Mouse (Mus musculus) embryo, embryonic 9.5 days (tissue): ENCODE results near the gene Ahdc1.
A peak's percentile ranks its signal among the peaks of the same experiment; 100 is the strongest.

Experiments
- DNase-seq: peaks from one replicate; pipeline ENCODE4 v3.0.0-alpha.2; 2017; ENCODE audit errors: extremely low spot score

Gene Ahdc1

DNA sequence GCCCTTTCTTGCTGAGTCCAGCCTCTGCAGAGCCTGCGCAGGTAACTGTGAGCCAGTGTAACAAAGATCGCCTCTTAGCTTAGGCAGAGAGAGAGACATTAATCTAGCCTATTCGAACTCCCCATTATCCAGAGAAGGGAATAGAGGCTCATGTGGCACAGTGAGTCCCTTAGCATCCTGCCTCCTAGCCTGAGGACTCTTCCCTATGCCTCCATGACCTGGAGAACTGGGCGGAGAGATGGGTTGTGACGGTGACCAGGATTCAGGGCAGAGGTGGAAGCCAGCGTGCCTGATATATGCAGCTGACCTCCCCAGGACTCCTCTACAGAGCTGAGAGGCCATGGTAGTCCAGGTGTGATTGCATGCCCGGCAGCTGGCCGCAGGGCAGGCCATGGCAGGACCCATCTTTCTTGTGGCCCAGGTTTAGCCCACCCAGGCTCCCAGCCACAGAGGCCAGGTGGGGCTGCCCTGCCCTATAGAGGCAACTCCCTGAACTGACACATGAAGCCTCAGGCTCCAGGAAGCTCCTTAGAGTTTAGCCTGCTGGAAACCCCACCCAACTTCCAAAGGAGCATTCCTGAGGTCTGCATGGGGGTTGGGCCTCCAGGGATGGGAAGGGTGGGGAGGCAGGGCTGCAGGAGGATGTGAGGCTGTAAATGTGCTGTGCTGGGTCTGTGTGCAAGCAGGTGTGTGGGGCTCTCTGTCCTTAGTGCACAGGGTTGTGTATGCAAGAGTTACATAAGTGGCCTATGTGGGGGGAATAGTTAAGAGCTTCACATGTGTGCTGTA is 44.3 kb downstream of the Ahdc1 start:
- DNase-seq, result no peak

- DNase-seq, result peak; percentile 88
Observed at GRCm38 (mm10) chr4:133056069-133056890, 45.2 kb downstream of the Ahdc1 start.

GRCm38 (mm10) chr4:133057389-133058122 is 46.5 kb downstream of the Ahdc1 start:
- DNase-seq, result no peak

GRCm38 (mm10) chr4:133058123-133058453 is 47.0 kb downstream of the Ahdc1 start:
- DNase-seq, result no peak

DNA sequence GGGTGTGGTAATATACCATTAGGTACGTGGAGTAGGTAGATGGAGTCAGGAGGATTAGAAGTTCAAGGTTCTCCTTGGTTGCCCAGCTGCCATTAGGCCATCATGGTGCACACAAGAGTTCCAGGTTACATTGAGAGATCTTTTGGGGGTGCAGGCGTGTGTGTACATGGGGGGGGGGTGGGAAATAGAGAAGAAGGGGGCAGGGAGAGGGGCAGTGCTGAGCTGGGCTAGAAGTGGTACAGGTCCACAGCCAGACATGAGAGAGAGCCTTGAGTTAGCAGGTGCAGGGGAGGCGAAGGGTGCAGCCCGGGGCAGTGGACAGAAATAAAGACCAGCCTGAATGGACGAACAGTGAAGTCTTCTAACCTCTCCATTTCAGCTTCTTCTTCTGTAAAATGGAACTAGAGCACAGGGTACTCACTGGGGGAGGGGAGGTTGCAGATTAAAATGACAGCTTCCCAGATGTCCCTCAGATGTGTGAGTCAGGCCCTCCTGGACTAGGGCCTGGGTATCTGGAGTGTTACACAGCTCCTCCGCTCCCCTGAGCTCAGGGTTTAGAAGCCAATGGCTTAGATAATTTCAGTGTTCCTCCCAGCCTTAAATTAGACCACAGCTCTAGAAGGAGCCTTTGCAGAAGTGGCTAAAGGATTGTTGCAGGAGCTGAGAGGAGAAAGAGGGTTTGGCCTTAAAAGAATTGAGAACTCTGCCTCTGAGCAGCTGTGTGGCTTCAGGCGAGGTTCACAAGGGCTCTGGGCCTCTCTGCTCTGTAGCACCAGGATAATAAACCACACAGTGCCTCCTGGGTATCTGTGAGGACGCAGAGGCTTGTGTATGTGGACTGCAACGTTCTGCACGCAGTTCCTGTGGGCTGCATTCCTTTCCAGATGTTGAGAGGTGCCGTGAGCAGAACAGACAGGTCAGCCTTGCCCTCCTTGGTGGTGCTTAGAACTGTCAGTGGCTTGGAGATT is 47.7 kb downstream of the Ahdc1 start:
- no peak for DNase-seq

GRCm38 (mm10) chr4:133060702-133061101 is 49.6 kb downstream of the Ahdc1 start:
- no peak for DNase-seq

DNA sequence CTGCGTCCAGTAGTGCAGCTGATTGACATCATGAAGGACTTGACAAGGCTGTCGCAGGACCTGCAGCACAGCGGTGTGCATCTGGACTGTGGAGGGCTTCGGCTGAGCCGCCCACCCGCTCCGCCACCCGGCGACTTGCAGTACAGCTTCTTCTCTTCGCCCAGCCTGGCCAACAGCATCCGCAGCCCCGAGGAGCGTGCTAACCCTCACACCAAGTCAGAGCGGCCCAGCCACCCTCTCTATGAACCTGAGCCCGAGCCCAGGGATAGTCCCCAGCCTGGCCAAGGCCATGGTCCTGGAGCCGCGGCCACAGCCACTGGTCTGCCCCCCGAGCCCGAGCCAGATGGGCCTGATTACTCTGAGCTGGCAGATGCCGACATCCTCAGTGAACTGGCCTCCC is 50.7 kb downstream of the Ahdc1 start:
- no peak for DNase-seq

- DNase-seq, result no peak
Observed at GRCm38 (mm10) chr4:133062286-133062685, 51.2 kb downstream of the Ahdc1 start.

DNA sequence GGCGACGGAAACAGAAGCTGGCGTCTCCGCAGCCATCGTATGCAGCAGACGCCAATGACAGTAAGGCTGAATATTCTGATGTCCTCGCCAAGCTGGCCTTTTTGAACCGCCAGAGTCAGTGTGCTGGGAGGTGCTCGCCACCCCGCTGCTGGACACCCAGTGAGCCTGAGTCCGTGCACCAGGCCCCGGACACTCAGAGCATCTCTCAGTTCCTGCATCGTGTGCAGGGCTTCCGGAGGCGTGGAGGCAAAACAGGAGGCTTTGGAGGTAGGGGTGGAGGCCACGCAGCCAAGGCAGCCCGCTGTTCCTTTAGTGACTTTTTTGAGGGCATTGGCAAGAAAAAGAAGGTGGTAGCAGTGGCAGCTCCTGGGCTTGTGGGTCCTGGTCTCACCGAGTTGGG is 52.1 kb downstream of the Ahdc1 start:
- DNase-seq, result no peak

DNA sequence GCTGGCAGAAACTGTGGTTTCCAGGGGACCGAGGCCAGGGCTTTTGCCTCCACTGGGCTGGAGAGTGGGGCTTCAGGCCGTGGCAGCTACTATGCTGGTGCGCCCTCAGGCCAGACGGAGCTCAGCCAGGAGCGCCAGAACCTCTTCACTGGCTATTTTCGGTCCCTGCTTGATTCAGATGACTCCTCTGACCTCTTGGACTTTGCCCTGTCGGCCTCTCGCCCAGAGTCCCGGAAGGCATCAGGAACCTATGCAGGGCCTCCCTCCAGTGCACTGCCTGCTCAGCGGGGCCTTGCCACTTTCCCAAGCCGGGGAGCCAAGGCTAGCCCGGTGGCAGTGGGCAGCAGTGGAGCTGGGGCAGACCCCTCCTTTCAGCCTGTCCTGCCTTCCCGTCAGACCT is 52.7 kb downstream of the Ahdc1 start:
- no peak for DNase-seq

- no peak for DNase-seq
Observed at GRCm38 (mm10) chr4:133064791-133065190, 53.7 kb downstream of the Ahdc1 start.

DNA sequence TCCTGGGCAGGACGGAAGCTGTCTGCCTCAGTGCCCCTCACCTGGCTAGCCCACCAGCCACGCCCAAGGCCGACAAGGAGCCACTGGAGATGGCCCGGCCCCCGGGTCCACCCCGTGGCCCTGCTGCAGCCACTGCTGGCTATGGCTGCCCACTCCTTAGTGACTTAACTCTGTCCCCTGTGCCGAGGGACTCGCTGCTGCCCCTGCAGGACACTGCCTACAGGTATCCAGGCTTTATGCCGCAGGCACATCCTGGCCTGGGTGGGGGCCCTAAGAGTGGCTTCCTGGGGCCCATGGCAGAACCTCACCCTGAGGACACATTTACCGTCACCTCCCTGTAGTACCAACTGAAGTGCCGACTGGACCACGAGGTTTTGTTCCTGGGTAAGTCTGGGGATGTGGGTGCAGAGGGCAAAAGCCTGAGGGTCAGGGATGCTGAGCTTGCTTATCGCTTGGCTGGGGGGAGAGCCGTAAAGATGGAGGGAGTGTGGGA is 54.9 kb downstream of the Ahdc1 start:
- no peak for DNase-seq

DNA sequence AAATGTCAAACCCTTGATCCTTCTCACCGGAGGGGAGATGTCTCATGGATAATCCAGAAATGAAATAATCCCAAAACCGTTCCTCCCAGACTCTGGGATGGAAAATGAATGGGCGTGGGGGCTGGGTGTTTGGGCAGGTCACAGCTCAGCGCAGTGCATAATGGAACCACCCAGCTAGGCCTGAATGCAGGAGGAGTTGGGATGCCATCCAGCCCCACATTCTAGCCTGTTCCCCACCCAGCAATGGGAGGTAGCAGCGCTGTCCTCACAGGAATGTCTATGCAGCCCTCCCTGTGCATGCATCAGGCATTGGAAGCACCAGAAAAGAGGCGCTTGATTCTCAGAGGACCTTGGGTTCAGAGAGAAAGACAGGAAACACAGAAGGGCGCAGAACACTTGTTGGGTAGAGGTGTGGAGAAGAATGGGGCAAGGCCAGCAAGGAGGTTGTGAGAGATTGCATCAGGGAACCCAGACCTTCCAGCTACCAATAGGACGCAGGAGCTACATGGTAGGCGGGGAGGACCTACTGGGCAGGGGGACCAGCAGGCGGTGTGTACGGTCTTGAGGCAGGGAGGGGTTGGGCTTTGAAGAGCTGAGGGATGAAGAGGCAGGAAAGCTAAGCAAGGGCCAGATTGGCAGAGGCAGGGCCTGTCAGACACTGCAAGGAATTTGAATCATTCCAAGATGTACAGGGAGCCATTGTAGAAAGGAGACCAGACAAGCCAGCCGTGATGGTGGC is 57.5 kb downstream of the Ahdc1 start:
- DNase-seq, result no peak

DNA sequence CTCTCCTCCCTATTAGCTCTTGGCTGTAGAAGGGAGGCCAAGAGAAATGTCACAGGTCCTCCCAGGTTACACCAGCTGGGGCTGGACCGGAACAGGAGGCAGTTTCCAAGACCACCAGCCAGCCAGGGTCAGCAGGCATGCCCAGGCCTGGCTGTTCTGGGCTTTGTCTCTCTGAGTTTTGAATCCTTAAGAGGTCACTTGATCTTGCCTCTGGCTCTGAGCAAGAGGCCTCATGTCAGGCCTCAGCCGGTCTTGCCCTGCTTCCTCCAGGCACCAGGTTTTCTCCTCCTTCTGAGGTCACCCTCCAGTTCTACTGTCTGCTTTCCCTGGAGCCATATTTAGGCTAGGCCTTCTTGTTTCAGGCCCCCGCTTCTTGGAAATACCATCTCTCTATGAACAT is 59.3 kb downstream of the Ahdc1 start:
- no peak for DNase-seq

- DNase-seq, result no peak
Observed at GRCm38 (mm10) chr4:133070821-133071372, 59.8 kb downstream of the Ahdc1 start.

GRCm38 (mm10) chr4:133073192-133073591 is 62.1 kb downstream of the Ahdc1 start:
- no peak for DNase-seq

GRCm38 (mm10) chr4:133074070-133074819 is 63.2 kb downstream of the Ahdc1 start:
- DNase-seq, result no peak

DNA sequence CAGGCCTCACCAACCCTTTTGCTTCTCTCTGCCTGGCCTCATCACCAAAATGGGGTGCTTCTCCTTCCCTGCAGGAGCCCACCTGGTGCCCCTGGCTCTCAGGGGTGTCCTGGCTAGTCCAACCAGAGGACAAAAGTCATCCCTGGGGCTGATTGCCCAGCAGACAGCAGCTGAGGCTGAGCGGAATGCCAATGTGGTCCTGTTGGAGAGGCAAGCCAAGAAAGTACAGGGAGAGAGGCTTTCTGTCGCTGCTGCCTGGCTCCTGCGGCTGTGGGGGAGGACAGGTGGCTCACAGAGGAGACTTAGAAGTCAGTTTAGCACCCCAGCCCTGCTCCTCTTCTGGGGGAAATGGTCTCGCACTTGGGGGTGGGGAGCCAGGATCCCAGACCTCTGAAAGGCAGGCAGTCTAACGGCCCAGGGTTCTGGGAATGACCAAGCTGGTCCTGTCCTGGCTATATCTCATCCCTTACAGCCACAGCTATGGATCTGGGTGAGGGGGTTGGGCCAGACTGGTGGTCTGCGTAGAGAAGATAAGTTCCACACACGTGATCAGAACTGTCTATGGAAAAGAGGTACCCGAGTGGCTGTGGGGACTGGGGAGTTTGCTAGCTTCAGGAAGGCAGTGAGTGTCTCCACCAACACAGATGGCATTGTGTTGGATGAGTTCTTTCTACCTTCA is 64.0 kb downstream of the Ahdc1 start:
- no peak for DNase-seq

- DNase-seq, result no peak
Observed at GRCm38 (mm10) chr4:133078947-133079346, 67.9 kb downstream of the Ahdc1 start.
